Mouse (Mus musculus) MEL-GATA-1-ER (cell line): ENCODE data around the gene Senp1.
A peak's percentile ranks its signal among the peaks of the same experiment; 100 is the strongest.

Experiments used
- DNase-seq: peaks from one replicate; pipeline ENCODE4 v3.0.0-alpha.2; 2012; ENCODE audit warnings: low read depth; ENCODE audit errors: extremely low read depth

The Senp1 gene

DNA sequence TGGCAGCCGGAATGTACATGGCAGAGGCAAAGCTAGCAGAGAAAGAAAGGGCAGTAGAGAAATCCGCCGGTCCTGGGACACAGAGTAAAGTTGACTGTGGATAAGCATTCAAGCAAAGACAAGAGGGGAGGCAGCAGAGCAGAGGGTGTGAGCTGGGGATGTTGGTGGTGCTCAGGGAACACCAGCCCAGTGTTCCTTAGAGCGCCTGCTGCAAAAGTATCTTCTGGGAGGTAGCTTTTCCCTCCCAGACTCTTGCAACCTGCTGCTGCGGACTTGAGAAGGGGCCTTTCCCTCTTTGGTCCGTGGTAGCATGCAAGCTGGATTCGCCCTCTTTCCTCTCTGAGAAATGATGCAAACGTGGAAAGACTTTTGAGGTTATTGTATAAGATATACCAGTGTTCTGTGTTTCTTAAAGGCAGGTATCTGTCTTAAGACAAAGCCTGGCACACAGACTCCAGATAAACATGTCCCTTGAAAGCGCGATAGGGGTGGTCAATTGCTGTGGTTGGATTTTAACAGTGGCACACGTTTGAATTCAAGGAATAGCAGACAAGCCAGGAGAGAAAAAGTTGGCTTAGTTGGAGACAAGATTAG is 14.3 kb upstream of the Senp1 start:
- no peak for DNase-seq

DNA sequence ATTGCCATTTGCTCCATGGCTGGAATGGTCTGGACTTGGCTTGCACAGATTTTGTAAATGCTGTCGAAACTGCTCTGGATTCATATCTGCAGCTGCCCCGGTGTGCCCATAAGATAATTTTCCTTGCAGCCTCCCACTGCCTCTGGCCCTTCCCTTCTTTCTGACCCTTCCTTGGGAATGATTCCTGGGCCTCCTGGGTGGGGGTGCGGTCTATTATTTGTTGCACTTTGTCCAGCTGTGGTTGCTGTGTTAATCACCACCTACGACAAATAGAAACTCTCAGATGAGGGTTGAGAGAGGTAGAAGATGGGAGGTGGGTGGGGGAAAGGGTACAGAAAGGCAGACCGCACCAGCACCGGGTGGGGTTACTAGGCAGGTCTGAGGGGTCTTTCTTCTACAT is 13.7 kb upstream of the Senp1 start:
- no peak for DNase-seq

DNA sequence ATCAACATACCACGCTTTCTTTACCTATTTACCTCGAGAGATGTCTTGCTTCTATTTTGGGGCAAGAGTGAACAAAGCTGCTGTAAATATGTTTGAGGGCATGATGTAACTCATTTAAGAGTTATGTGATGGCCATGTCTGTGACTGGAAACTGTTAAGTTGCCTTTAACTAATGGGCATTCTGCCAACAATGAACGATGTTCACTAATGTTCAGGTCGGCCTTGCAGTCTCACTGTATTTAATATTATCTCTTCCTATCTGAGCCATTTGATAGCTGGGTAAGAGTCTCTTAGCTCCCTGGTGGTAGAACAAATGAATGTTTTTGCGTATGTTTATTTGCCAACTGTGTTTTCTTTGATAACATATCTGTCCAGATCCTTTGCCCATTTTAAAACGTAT is 13.0 kb upstream of the Senp1 start:
- DNase-seq: no peak

DNA sequence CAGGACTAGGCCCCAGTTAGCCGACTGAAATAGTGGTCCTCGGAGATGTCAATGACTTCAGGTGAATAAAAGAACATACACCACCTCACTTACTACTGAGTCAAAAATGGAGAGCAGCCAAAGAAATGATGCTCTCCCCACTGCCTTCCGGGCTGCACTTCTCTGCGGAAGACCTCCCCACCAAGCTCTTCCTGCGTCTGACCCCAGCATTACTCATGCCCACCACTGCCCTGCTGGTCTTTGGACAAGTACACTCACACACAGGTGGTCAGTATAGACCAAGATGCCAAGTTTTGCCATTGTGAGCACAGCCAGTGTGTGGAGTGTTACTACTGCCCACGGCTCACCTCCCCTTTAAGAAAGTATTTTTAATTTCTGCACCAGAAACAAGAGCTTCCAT is 8.9 kb upstream of the Senp1 start:
- no peak for DNase-seq

DNA sequence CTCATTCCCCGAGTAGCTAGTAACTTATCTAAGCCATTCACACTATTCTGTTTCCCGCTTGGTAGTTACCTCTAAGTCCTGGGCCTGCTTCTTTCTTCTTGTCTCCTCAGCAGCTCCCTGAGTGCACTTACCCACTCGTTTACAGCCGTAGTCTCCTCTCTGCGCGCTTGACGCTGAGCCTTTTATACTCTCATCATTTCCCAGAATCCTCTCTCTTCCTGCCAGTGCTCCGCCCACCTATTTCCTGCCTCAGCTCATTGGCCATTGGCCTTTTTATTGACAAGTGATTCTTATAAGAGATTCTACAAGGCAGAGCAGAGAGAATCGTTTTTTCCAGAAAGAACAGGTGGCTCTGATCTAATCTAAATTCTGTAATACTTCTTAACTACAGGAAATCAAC is 5.0 kb upstream of the Senp1 start:
- DNase-seq: no peak

DNA sequence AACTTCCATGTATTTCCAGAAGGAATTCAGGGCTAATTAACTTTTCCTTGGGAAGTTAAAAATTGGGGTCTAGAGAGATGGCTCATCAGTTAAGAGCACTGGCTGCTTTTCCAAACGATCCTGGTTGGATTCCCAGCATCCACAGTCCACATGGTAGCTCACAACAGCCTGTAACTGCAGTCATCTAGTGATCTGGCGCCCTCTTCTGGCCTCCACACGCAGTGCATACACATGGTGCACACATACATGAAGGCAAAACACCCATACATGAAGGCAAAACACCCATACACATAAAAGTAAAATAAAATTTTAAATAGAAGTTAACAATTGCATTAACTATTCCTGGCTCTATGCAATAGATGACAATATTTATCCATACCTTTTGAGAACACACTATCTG is 3.4 kb upstream of the Senp1 start:
- DNase-seq: no peak

DNA sequence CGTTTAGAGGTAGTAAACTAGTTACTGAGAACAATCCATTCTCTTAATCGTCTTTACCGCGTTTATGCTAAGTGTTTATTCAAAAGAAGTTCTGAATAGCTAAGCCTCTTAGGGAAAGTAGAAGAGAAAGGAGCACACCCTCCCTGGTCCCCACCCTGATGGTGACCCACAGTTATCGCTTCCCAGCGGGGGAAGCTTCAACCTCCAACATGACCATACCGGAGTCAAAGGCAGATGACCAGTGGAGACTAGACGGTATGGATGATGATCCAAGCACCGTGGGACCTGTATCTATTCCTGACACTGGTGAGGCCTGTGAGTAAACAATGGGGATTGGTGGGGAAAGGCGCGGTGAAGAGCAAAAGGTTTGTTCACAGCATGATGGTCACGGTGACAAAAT is 1.4 kb upstream of the Senp1 start:
- no peak for DNase-seq

DNA sequence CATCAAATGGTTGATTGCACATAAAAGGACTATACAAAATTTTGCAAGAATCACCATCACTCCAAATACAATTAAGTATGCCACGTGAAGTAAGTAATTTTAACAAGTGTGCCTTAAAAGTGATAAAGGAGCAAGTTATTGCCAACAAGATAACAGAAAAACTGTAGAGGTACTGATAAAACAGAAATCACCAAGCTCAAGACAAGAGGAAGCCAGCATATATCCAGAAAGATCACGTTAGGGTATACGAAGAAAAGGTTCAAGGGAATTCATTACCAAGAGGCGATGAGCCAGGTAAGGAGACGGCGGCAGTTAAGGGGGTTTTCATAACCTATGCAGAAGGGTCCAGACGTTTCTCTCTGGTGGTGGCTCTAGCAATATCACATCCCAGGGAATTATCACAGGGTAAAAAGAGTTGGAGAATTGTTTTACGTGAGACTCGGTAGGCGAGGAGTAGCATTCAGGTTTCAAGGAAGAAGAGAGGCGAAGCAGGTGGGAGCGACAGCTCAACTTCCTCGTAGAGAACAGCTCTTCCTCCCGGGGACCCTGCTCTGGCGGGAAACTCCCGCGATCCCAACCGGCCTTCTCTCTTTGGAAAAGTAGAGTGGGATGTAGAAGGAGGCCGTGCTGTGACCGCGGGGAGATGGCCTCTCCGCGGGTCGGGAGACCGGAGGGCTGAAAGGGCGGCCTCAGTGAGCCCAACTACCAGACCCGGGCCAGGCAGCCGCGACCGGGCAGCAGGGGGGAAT is 998 bp downstream of the Senp1 start, which contains the start of gene Pfkm:
Gene Pfkm (plus strand): TSS at position 218 of the 749 bp plus-strand sequence.
- peak; percentile 58 for DNase-seq

DNA sequence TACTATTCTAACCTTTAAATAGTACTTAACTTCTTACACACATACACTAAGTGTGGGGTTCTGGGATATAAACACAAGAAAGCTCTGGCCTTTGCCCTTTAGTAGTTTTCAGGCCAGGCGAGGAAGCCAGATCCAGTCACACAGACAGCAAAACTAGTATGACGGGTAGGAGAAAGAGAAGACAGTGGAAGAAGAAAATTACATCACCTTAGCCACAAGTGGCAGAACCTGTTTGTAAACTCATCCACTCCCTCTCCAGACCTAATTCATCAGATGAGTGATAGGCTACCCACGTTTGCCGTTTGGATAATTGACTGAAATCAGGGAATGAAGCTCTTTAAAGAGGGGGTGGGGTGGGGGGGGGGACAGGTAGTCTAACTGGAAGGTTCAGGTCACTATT is 1.7 kb downstream of the Senp1 start:
- no peak for DNase-seq

DNA sequence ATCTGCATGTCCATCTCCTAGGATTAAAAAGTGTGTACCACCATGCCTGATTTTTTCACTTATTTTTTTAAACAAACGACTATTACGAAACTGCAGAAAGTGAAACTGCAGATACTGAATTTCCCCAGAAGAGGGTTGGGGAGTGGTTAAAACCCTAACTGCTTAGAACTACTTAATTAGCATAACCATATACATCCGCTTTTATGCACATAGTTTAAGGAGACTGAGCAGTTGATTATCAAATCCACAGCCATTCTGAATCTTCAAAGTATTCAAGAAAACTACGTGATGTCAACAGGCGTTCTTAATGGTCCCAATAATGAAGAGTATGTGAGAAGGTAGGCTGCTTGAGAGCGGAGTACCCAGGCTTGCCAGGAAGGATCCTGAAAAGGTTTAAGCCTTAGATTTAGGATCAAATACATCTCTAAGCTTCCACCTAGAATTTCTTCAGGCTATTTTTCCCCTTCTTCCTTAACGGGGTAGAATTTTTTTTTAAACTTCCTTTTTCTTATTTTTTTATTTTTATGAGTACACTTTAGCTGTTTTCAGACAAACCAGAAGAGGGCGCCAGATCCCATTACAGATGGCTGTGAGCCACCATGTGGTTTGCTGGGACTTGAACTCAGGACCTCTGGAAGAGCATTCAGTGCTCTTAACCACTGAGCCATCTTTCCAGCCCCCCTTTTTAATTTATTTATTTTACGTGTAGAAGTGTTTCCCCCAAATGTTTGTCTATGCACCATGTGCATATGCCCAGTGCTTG is 3.9 kb downstream of the Senp1 start:
- peak; percentile 45 for DNase-seq

DNA sequence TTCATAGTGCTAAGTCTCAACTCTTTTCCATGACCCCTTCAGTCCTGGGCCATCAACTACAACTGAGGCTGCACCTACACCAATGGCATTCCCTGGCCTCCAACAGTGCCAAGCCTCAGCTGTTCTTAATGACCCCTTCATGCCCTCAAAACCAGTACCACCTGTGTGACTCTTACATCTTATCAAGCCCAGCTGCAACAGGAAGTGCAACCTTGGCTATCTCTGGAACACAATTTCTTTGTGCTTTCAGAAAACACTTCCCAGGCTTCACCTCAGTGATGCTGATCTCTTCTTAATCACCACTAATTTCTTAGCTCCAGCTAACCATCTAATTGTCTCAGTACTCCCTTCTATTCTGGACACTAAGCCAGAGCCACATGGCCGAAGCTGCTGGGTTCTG is 4.7 kb downstream of the Senp1 start:
- no peak for DNase-seq

DNA sequence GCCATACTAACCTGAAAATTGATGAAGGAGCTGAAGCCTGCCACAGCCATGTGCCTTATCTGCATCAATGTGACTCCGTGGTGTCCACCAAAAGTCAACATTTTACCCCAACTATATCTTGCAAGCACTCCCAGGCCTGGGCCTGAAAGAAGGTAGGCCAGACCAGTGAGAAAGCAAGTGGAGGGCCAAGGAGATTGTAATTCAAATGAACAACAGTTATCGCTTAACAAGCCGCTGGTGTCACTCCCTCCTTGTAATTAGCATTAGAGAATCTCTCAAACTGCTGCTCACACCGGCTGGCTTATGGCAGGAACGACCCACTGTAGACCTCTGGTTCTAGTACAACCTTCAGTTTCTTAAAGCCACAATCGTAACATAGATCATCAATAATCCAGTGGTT is 16.6 kb downstream of the Senp1 start:
- no peak for DNase-seq

DNA sequence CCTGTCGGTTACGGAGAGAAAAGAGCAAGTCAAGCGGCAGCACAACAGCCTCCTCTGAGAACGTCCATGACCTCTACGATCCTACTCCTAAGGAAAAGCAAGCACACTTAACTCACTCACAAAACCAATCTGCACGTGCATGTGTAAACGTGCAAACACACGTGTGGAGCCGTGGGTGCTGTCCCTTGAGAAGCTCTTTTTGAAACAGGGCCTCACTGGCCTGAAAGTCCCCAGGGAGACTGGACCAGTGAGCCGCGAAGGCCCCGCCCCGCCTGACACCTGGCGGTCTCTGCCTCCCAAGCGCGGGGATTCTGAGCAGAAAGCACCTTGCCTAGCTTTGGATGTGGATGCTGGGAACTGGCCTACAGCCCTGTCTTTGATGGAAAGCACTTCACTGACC is 18.5 kb downstream of the Senp1 start:
- DNase-seq: no peak

DNA sequence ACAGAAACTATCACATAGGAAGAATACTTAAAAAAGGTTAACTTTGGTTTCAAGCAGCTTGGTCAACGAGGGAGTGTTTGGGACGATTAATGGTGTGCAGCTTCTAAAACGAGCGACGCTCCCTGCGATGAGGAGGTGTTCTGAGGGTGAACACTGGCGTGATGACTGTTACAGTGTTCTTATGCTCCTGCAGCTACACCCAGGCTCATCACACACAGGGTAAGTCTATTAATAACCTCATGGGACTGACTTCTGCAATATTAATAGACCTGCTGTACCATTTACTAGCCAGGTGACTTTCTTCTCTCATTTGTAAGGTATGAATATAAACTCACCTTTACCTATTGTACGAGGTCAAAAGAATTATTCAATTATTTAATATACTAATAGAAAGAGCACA is 19.0 kb downstream of the Senp1 start:
- no peak for DNase-seq

DNA sequence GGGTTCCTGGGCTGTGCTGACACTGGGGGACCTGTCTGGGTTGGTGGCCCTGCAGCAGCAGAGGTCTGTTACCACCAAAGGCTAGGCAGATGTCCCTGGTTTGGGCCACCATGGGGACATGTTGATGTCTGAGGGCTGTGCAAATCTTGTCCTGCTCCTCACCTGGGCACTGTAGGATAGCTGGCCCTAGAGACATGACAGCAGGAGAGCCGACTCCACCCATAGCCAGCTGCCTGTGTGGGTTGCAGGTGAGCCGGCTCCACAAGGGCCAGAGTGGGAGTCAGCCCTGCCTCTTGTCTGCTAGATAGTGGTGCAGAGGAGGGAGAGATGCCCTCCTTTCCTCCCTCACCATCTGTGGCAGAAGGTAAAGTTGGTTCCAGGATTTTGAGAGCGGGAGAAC is 23.2 kb downstream of the Senp1 start:
- DNase-seq: no peak

DNA sequence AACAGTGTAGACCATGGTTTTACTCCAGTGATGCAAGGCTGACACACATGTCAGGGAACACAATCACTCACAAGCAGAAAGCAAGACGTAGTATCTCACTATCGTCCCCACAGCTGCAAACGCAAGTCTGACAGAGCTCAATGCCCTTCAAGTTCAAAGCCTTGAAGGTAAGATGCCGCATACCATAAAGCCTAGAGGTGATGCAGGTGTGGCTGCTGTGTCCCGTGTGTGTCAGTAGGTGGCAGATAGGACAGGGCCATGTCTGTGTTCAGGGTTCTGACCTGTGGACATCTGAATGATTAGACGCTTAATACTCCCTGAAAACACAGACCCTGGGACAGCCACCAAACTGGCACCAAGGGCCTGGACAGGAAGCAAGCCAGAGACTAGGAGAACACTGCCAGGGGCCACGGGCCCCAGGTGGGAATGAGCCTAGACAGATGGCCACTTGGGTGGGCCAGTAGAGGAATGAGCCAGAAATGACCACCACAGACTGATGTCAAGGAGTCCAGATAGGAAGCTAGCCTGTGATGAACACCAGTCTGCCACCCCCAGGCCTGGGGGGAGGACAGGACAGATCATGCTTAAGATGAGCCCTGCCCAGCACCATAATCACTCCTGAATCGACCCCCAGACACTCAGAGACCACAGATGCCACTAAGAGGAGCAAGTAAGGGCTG is 23.8 kb downstream of the Senp1 start:
- no peak for DNase-seq

DNA sequence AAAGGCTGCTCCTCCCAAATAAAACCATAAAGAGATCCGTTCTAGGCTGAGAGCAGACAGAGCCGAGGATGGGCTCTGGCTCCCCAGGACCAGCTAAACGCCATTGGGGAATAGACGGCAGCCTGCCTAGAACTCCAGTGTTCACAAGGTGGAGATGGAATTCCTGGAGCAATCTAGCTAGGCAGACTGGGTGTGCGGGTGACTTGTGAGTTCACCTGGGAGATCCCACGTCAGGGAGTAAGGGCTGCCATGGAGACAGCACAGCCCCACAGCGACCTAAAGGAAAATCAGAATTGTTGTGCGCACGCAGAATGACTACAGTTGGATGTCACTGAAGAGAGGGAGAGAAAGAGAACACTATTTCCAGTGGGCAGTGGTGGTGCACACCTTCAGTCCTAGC is 25.0 kb downstream of the Senp1 start:
- no peak for DNase-seq

DNA sequence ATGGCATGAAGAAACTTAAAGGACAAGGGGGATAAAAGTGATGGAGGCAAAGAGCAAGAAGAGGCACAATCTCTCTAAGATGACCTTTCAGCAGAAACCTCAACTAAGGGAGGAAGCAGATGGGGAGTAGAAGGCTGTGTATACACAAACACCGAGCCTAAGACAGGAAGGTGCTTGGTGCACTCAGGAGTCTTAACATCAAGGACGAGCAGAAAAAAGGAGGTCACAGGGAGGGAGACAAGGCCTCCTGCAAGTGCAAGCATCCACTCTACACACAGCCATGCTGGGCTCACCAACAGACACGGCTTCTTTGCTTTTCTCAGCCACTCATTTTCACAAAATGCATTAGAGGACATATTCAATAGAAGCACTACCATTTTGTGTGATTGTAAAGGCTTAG is 26.1 kb downstream of the Senp1 start:
- no peak for DNase-seq

DNA sequence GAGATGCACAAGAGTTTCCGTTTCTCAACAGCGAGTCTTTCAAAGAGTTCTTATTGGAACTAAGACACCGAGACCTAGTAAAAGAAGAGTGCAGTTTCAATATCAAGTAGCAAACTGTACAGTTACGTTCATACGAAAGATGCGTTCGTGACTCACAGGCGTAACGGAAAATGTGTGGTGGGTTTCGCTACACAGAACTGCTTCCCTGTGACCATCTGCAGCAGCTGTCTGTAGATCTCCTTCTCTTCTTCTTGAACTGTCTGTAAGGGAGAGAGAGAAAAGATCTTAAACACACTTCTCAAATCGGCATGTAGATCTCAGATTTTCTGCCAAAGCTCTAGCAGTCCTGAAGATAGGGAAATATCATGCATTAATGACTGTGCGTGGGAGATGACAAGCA is 26.9 kb downstream of the Senp1 start:
- DNase-seq: no peak

DNA sequence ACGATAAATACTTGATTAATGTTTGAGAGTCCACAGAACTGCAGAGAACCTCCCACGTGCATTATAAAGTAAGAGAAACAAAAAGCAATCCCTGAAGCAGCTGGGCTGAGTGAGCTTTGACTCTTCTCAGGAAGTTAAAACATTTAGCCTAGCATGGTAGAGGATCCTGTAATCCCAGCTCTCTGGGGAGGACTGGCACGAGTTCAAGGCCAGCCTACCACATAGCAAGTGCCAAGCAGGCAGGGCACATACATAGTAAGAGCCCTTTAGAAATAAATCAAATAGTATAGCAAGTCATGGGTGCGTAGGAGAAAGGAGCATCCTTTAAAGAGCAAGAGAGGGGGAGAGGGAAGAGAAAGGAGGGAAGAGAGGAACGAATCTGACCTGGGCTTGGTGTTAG is 27.7 kb downstream of the Senp1 start:
- DNase-seq: no peak

DNA sequence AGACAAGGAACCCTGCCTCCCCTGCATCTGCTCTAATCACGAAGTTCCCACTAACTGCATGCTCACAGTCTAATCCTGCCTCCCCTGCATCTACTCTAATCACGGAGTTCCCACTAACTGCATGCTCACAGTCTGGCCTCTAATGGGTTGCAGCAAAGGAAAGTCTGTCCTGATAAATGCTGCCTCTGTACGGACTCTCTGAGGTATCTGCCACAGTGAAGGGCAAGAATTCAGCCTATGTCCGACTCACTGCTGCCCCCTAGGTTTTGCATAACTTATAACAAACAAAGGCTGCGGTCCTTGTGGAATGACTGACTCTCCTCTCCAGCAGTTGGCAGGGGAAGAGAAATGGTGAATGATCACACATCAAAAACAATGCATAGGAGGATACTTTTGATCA is 38.3 kb downstream of the Senp1 start:
- DNase-seq: peak; percentile 26

DNA sequence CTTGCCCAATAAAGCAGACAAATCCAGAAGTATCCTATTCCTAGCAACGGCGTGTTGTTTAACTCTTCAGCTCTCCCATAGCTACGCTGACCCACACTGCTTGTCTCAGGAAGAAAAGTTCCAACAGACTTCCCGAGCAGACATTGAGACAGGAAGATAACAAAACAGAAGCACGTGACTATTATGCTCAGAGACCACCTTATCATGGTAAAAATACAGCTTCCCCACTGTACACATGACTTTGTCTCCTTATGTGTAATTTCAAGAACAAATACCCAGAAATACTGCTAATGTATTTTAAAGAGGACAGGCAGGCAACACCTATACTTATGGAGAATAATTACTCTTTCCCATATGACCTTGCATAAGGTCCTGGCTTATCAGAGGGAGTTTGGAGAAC is 41.9 kb downstream of the Senp1 start:
- no peak for DNase-seq
